Mouse (Mus musculus) heart, postnatal 0 days (tissue): ENCODE results near the gene Med24.

Experiments used
- CTCF ChIP-seq: IDR thresholded peaks from 2 replicates; pipeline ENCODE4 v1.5.1; 2016; ENCODE audit warnings: antibody characterized with exemption, control low read depth, low read depth
- EP300 ChIP-seq: IDR thresholded peaks from 2 replicates; pipeline ENCODE4 v1.6.1; 2016; ENCODE audit warnings: antibody characterized with exemption, low read depth

GRCm38 (mm10) chr11:98671284-98671815 lies 57.9 kb downstream of the Med24 start:
- TF ChIP-seq CTCF (no peak), EP300 (no peak)
